Mouse (Mus musculus) cortical plate, adult 2 months (tissue): ENCODE measurements around the gene Celf2. TPM values are rescaled to one million over a fixed set of nuclear protein-coding genes. Genes with fewer than 3 reads are reported as not detected.
A peak's percentile ranks its signal among the peaks of the same experiment; 100 is the strongest.
"Not testable (repeated sequence)": the region's sequence is repeated elsewhere in the genome, so short reads cannot be mapped to it uniquely, and the experiment has no call there.

ENCODE experiments used
- H3K27ac ChIP-seq: fragments of 200-500 bp; 2 replicates; pipeline ENCODE4 v1.5.1; 2012; ENCODE audit warnings: low read length, control low read depth, inconsistent platforms; ENCODE audit not compliant: insufficient read depth
- H3K4me1 ChIP-seq: fragments of 200-500 bp; 2 replicates; pipeline ENCODE4 v1.6.1; 2011; ENCODE audit warnings: low read length; ENCODE audit not compliant: control insufficient read depth, insufficient read depth
- H3K4me3 ChIP-seq: fragments of 200-500 bp; 2 replicates; pipeline ENCODE4 v1.5.1; 2011; ENCODE audit warnings: mild to moderate bottlenecking, low read length, control low read depth; ENCODE audit not compliant: insufficient read depth
- CTCF ChIP-seq: fragments of 200-500 bp; IDR thresholded peaks from 2 replicates; pipeline ENCODE4 v1.5.1; 2011; ENCODE audit warnings: mild to moderate bottlenecking, control low read depth, low read length; ENCODE audit not compliant: insufficient read depth; ENCODE audit errors: extremely low read depth
- POLR2A ChIP-seq: fragments of 200-500 bp; IDR thresholded peaks from 2 replicates; pipeline ENCODE4 v1.6.1; 2011; ENCODE audit warnings: mild to moderate bottlenecking, low read length, control low read depth; ENCODE audit not compliant: insufficient read depth; ENCODE audit errors: extremely low read depth
- polyA plus RNA-seq: library from polyadenylated mRNA; depleted of rRNA; stranded (reverse); fragments of >200 nt; gene quantifications from 2 replicates; pipeline ENCODE4 v1.2.3, GENCODE M21; 2012

The Celf2 gene
- polyA plus RNA-seq, 1 experiment, result 181 TPM

DNA sequence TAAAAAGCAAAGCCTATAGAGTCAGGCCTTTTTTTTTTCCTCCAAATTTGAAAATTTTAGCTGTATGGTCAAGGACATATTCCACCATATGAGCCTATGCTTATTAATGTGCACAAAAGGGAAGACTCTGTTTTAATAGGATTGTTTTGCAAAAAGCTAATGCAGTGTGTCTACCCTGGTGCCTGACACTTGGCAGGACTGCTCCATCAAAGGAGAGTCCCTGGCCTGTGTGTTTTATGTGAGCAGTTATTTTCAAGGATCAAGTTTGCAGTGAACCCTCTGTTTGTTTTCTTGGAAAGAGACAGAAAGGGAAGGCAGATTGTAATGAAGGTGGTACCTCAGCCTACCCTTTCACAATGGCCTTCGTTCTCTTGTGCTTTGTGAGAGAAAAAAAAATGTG lies 200.0 kb downstream of the Celf2 start:
- Histone ChIP-seq H3K4me3 (no peak overlapping the region), H3K27ac (no peak overlapping the region; the same call in 1 of the 2 replicates), H3K4me1 (peaks cover 10% of the 10 kb centered on the region; the same call in 1 of the 2 replicates)
- TF ChIP-seq CTCF, result no peak
- TF ChIP-seq POLR2A, result no peak

- Histone ChIP-seq H3K4me1 (peaks cover 12% of the 10 kb centered on the region; the same call in 1 of the 2 replicates), H3K27ac (no peak overlapping the region)
These were observed 200.6 kb downstream of the Celf2 start for GRCm38 (mm10) chr2:7308731-7309130.

GRCm38 (mm10) chr2:7287434-7287833 lies 221.9 kb downstream of the Celf2 start:
- H3K4me1 ChIP-seq, result no peaks in the 10 kb centered on the region; the same call in 1 of the 2 replicates
- H3K27ac ChIP-seq, result no peak overlapping the region
- H3K4me3 ChIP-seq, result no peak overlapping the region
- TF ChIP-seq CTCF (no peak), POLR2A (no peak)

More at GRCm38 (mm10) chr2:7308731-7309130, 200.6 kb downstream of the Celf2 start:
- TF ChIP-seq POLR2A (no peak), CTCF (no peak)
- H3K4me3 ChIP-seq, result no peak overlapping the region

DNA sequence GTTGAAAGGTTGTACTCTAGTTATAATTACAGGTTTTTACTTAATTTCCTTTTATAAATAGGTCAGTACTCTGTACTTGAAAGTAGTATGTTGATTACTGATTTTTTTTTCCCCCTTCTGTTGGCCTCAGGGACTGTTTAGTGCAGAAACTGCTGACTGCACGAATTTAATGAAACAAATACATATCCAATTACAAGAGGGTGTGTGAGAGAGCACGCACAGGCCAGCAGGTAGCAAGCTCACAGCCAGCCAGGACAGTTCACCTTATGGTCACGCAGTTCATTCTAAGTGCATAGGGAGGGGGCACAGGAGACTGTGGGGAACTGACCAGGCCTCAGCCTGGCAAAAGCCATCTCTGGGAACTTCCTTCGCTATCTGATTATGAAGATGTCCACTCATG lies 236.1 kb downstream of the Celf2 start:
- Histone ChIP-seq H3K4me3 (no peak overlapping the region), H3K4me1 (peaks cover 3% of the 10 kb centered on the region; the same call in 1 of the 2 replicates), H3K27ac (no peak overlapping the region)
- TF ChIP-seq CTCF (no peak), POLR2A (no peak)

- Histone ChIP-seq H3K4me1 (peaks cover 3% of the 10 kb centered on the region; the same call in 1 of the 2 replicates), H3K27ac (no peak overlapping the region), H3K4me3 (no peak overlapping the region)
- TF ChIP-seq POLR2A (no peak), CTCF (no peak)
These were observed 239.3 kb downstream of the Celf2 start for GRCm38 (mm10) chr2:7270051-7270450.

DNA sequence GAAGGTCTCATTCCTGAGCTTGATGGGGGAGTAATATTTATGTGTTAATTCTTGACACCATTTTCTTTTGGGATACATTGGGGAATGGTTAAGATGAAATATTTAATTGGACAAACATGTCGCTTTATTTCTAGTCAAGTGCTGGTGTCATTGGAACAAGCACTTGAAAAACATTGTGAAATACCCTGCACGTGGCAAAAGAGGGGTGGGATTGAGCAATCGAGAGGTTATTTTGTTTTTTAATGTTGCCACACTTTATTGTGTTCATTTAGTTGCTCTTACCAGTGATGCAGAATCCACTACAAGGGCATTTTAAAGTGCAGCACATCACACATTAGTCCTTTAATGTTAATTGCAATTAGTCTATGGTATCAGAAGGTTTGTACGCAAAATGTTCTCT lies 242.2 kb downstream of the Celf2 start:
- H3K27ac ChIP-seq, result no peak overlapping the region
- peaks cover 3% of the 10 kb centered on the region for H3K4me1 ChIP-seq
- H3K4me3 ChIP-seq, result no peak overlapping the region
- TF ChIP-seq POLR2A (no peak), CTCF (no peak)

- not testable (repeated sequence) for H3K4me1 ChIP-seq, H3K4me3 ChIP-seq, H3K27ac ChIP-seq
These were observed 246.7 kb downstream of the Celf2 start for GRCm38 (mm10) chr2:7262668-7263067.

DNA sequence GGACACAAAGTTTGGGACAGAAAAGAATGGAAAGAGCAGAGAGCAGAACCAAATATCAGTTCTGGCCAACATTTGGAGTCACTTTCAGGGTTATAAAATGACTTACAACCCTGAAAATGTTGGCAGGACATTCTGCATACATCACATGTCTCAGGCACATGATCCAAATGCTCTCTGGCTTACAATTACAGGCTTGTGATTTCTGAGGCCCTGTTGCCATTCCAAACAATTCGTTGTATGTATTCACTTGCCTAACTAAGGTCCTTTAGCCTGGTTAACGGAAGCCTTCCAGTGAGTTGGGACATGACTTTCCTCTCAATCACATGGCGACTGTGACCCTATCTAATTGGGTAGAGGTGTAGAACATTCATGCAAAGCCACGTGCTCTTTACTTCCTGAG lies 249.2 kb downstream of the Celf2 start:
- TF ChIP-seq CTCF (no peak), POLR2A (no peak)
- Histone ChIP-seq H3K4me3 (no peak overlapping the region), H3K27ac (peak overlapping the region; percentile 54), H3K4me1 (peaks cover 2% of the 10 kb centered on the region)

- peak overlapping the region; percentile 54 for H3K27ac ChIP-seq
- TF ChIP-seq POLR2A (no peak), CTCF (no peak)
- H3K4me1 ChIP-seq, result peaks cover 2% of the 10 kb centered on the region
- H3K4me3 ChIP-seq, result no peak overlapping the region
These were observed 249.7 kb downstream of the Celf2 start for GRCm38 (mm10) chr2:7259616-7260015.

DNA sequence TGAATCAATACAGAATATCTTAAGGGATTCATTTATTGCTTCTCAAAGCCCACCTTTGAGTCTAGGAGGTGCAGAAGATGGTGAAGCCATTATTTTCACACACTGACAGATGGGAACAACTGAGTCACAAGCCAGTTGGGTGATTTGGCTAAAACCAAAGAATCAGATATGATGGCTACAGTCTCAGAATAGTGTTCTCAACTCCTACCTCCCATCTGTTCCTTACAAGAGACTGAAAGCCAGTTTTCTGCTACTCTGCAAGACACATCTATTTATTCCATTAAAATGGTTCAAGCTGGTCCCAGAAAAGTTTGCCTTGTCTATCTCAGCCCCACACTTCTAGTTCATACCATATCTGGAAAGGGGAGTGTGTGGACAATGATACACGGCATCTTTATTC lies 253.3 kb downstream of the Celf2 start:
- TF ChIP-seq CTCF (no peak), POLR2A (no peak)
- H3K27ac ChIP-seq, result no peak overlapping the region

More for the DNA sequence above, 253.3 kb downstream of the Celf2 start:
- H3K4me1 ChIP-seq, result peaks cover 2% of the 10 kb centered on the region
- H3K4me3 ChIP-seq, result no peak overlapping the region
